Mouse (Mus musculus): ENCODE data around the gene Gm45261. TPM values are rescaled to one million over a fixed set of nuclear protein-coding genes. Genes with fewer than 3 reads are reported as not detected.
A peak's percentile ranks its signal among the peaks of the same experiment; 100 is the strongest.

The Gm45261 gene
- polyA plus RNA-seq, 1 experiment from 2014 or later, result not detected

- no peak overlapping the region for H3K4me3 ChIP-seq (ENCODE audit: low read depth, low read length)
- no peaks in the 10 kb centered on the region for H3K9me3 ChIP-seq (ENCODE audit: control insufficient read depth, low read length)
- H3K9ac ChIP-seq (ENCODE audit: low read depth, low read length), result no peak overlapping the region
- no peaks in the 10 kb centered on the region for H3K27me3 ChIP-seq (replicated peaks; ENCODE audit: control insufficient read depth, insufficient read depth, low read length)
- no peak overlapping the region for H3K4me2 ChIP-seq
- DNase-seq (ENCODE audit: low spot score) (no peak), ATAC-seq (replicated peaks; ENCODE audit: low FRiP score) (no peak)
- H3K36me3 ChIP-seq (ENCODE audit: control insufficient read depth, insufficient read depth, low read length), result no peaks in the 10 kb centered on the region
- H3K4me1 ChIP-seq (replicated peaks; ENCODE audit: control insufficient read depth, insufficient read depth, low read length), result no peaks in the 10 kb centered on the region
- WGBS, result 75% methylated on average over 1 of the region's 1 CpGs
- no peak overlapping the region for H3K27ac ChIP-seq (ENCODE audit: low read depth, low read length)
Observed at GRCm38 (mm10) chr1:80424666-80425065, 36.6 kb downstream of the Gm45261 start.

- no peak overlapping the region for H3K9ac ChIP-seq (ENCODE audit: low read depth, low read length)
- no peak overlapping the region for H3K27ac ChIP-seq (ENCODE audit: low read depth, low read length)
- ATAC-seq (replicated peaks; ENCODE audit: low FRiP score), result no peak
- H3K4me1 ChIP-seq (replicated peaks; ENCODE audit: control insufficient read depth, insufficient read depth, low read length), result no peaks in the 10 kb centered on the region
- DNase-seq (ENCODE audit: low spot score), result no peak
- H3K4me2 ChIP-seq, result no peak overlapping the region
- no peaks in the 10 kb centered on the region for H3K9me3 ChIP-seq (ENCODE audit: control insufficient read depth, low read length)
- H3K27me3 ChIP-seq (replicated peaks; ENCODE audit: control insufficient read depth, insufficient read depth, low read length), result no peaks in the 10 kb centered on the region
- no peak overlapping the region for H3K4me3 ChIP-seq (ENCODE audit: low read depth, low read length)
- 66% methylated on average over 12 of the region's 12 CpGs for WGBS
- no peaks in the 10 kb centered on the region for H3K36me3 ChIP-seq (ENCODE audit: control insufficient read depth, insufficient read depth, low read length)
Observed at GRCm38 (mm10) chr1:80418321-80419045, 42.8 kb downstream of the Gm45261 start.

DNA sequence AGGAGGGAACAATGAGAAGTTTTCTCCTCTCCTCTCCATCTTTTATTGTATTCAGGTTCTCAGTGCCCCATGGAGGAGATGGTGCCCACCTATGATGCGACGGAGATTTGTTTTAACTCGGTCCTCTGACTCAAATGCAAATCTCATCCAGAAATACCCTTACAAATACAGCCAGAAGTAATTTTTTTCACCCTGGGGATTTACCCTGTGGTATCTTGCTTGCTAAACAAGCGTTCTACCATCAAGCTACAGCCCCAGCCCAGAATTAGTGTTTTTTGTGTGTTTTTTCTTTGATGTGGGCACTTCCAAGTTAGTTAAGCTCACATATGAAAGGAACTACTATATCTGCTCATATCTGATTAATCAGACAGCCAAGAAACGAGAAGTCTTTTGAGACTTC is 44.9 kb downstream of the Gm45261 start:
- Histone ChIP-seq H3K27me3 (replicated peaks; ENCODE audit: control insufficient read depth, insufficient read depth, low read length) (no peaks in the 10 kb centered on the region), H3K4me2 (no peak overlapping the region), H3K36me3 (ENCODE audit: control insufficient read depth, insufficient read depth, low read length) (no peaks in the 10 kb centered on the region), H3K9ac (ENCODE audit: low read depth, low read length) (no peak overlapping the region), H3K4me1 (replicated peaks; ENCODE audit: control insufficient read depth, insufficient read depth, low read length) (no peaks in the 10 kb centered on the region), H3K4me3 (ENCODE audit: low read depth, low read length) (no peak overlapping the region), H3K9me3 (ENCODE audit: control insufficient read depth, low read length) (no peaks in the 10 kb centered on the region), H3K27ac (ENCODE audit: low read depth, low read length) (no peak overlapping the region)
- ATAC-seq (replicated peaks; ENCODE audit: low FRiP score) (no peak), DNase-seq (ENCODE audit: low spot score) (no peak)
- 67% methylated on average over 5 of the region's 5 CpGs for WGBS

- Histone ChIP-seq H3K4me3 (ENCODE audit: low read depth, low read length) (no peak overlapping the region), H3K9me3 (ENCODE audit: control insufficient read depth, low read length) (no peaks in the 10 kb centered on the region), H3K27ac (ENCODE audit: low read depth, low read length) (no peak overlapping the region), H3K4me2 (no peak overlapping the region), H3K27me3 (replicated peaks; ENCODE audit: control insufficient read depth, insufficient read depth, low read length) (no peaks in the 10 kb centered on the region), H3K4me1 (replicated peaks; ENCODE audit: control insufficient read depth, insufficient read depth, low read length) (no peaks in the 10 kb centered on the region), H3K36me3 (ENCODE audit: control insufficient read depth, insufficient read depth, low read length) (no peaks in the 10 kb centered on the region), H3K9ac (ENCODE audit: low read depth, low read length) (no peak overlapping the region)
- DNase-seq (ENCODE audit: low spot score) (no peak), ATAC-seq (replicated peaks; ENCODE audit: low FRiP score) (no peak)
- WGBS, result 53% methylated on average over 2 of the region's 2 CpGs
Observed at GRCm38 (mm10) chr1:80412521-80412920, 48.7 kb downstream of the Gm45261 start.

GRCm38 (mm10) chr1:80410229-80410973 is 50.8 kb downstream of the Gm45261 start:
- Histone ChIP-seq H3K36me3 (ENCODE audit: control insufficient read depth, insufficient read depth, low read length) (no peaks in the 10 kb centered on the region), H3K4me1 (replicated peaks; ENCODE audit: control insufficient read depth, insufficient read depth, low read length) (no peaks in the 10 kb centered on the region), H3K4me3 (ENCODE audit: low read depth, low read length) (no peak overlapping the region), H3K27ac (ENCODE audit: low read depth, low read length) (no peak overlapping the region), H3K27me3 (replicated peaks; ENCODE audit: control insufficient read depth, insufficient read depth, low read length) (no peaks in the 10 kb centered on the region), H3K9ac (ENCODE audit: low read depth, low read length) (no peak overlapping the region), H3K4me2 (no peak overlapping the region), H3K9me3 (ENCODE audit: control insufficient read depth, low read length) (no peaks in the 10 kb centered on the region)
- ATAC-seq (replicated peaks; ENCODE audit: low FRiP score), result no peak
- no peak for DNase-seq (ENCODE audit: low spot score)

DNA sequence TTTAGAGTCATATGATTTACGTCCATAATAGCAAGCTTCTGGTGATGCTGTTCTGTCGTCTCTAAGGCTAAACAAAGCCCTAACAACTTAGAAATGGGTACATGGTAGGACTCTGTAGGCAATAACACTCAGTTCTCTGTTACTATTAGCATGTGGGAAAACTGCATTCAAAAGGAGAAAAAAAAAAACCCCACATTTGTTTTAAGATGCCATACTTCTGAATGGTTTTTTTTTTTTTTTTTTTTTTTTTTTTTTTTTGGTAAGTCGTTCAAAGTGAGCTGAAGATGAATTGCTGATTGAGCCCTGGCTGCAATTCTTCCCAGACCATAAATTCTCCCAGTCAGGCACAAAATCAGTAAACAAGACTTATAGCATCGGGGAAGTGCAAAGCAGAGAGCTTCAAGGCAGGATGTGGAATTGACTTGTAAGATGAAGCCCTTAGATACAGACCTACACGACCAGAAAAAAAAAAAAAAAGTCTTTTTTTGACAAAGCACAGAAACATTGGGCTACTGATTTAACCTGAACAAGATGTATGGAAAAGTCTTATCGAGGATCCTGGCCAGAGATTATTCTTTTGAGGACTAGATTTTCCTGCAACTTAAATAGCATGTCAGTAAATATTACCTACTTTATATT is 51.7 kb downstream of the Gm45261 start:
- Histone ChIP-seq H3K4me2 (no peak overlapping the region), H3K4me1 (replicated peaks; ENCODE audit: control insufficient read depth, insufficient read depth, low read length) (no peaks in the 10 kb centered on the region), H3K9ac (ENCODE audit: low read depth, low read length) (no peak overlapping the region), H3K27me3 (replicated peaks; ENCODE audit: control insufficient read depth, insufficient read depth, low read length) (no peaks in the 10 kb centered on the region), H3K36me3 (ENCODE audit: control insufficient read depth, insufficient read depth, low read length) (no peaks in the 10 kb centered on the region), H3K9me3 (ENCODE audit: control insufficient read depth, low read length) (no peaks in the 10 kb centered on the region), H3K27ac (ENCODE audit: low read depth, low read length) (no peak overlapping the region), H3K4me3 (ENCODE audit: low read depth, low read length) (no peak overlapping the region)
- ATAC-seq (replicated peaks; ENCODE audit: low FRiP score) (no peak), DNase-seq (ENCODE audit: low spot score) (no peak)
- WGBS, result 44% methylated on average over 6 of the region's 6 CpGs

DNA sequence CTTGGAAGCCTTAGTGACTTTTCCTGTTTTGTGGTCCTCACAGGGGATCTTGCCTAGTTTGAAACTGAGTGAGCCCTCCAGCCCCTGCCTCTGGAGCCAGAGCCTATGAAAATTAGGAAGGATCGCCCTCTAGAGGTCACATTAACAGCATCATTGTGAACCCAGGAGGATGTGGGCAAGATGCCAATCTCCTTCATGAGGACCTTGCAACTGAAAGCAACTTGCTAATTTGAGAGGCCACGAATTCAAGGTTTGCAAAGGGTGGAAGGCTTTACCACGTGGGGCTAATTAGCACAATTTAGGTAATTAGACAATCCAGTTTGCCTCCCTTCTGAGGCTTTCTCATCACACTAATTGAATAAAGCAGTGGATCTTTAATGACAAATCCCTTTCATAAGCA is 52.7 kb downstream of the Gm45261 start:
- Histone ChIP-seq H3K4me1 (replicated peaks; ENCODE audit: control insufficient read depth, insufficient read depth, low read length) (no peaks in the 10 kb centered on the region), H3K4me2 (no peak overlapping the region), H3K9me3 (ENCODE audit: control insufficient read depth, low read length) (no peaks in the 10 kb centered on the region), H3K4me3 (ENCODE audit: low read depth, low read length) (no peak overlapping the region), H3K9ac (ENCODE audit: low read depth, low read length) (no peak overlapping the region), H3K27me3 (replicated peaks; ENCODE audit: control insufficient read depth, insufficient read depth, low read length) (no peaks in the 10 kb centered on the region), H3K36me3 (ENCODE audit: control insufficient read depth, insufficient read depth, low read length) (no peaks in the 10 kb centered on the region), H3K27ac (ENCODE audit: low read depth, low read length) (no peak overlapping the region)
- ATAC-seq (replicated peaks; ENCODE audit: low FRiP score) (no peak), DNase-seq (ENCODE audit: low spot score) (peak; percentile 33)
- WGBS, result 4% methylated on average over 3 of the region's 3 CpGs

DNA sequence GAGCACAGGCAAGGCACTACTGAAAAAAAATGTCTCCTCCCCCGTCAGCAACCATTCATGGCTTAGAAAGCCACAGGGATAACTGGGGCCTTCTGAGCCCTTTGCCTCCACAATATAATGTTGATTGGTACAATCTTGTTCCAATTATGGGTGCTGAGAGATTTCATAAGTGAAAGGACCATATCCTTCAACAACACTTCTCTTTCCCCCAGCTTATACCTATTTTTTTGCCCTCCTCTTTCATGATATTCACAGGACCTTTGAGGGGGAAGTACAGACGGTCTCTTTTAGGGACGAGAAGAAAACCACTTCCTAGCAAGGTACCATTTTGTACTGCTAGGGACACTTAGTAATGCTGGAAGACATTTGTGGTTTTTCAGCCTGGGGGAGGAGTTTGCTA is 57.1 kb downstream of the Gm45261 start:
- no peak for DNase-seq (ENCODE audit: low spot score)
- no peak overlapping the region for H3K4me3 ChIP-seq (ENCODE audit: low read depth, low read length)
- no peak overlapping the region for H3K27ac ChIP-seq (ENCODE audit: low read depth, low read length)
- H3K9me3 ChIP-seq (ENCODE audit: control insufficient read depth, low read length), result no peaks in the 10 kb centered on the region
- no peak overlapping the region for H3K9ac ChIP-seq (ENCODE audit: low read depth, low read length)
- no peaks in the 10 kb centered on the region for H3K36me3 ChIP-seq (ENCODE audit: control insufficient read depth, insufficient read depth, low read length)
- 53% methylated on average over 3 of the region's 3 CpGs for WGBS
- ATAC-seq (replicated peaks; ENCODE audit: low FRiP score), result no peak
- H3K4me1 ChIP-seq (replicated peaks; ENCODE audit: control insufficient read depth, insufficient read depth, low read length), result no peaks in the 10 kb centered on the region
- H3K4me2 ChIP-seq, result no peak overlapping the region
- no peaks in the 10 kb centered on the region for H3K27me3 ChIP-seq (replicated peaks; ENCODE audit: control insufficient read depth, insufficient read depth, low read length)
